ENCODE assay signal across 26 mouse cellular contexts in the genomic region with DNA sequence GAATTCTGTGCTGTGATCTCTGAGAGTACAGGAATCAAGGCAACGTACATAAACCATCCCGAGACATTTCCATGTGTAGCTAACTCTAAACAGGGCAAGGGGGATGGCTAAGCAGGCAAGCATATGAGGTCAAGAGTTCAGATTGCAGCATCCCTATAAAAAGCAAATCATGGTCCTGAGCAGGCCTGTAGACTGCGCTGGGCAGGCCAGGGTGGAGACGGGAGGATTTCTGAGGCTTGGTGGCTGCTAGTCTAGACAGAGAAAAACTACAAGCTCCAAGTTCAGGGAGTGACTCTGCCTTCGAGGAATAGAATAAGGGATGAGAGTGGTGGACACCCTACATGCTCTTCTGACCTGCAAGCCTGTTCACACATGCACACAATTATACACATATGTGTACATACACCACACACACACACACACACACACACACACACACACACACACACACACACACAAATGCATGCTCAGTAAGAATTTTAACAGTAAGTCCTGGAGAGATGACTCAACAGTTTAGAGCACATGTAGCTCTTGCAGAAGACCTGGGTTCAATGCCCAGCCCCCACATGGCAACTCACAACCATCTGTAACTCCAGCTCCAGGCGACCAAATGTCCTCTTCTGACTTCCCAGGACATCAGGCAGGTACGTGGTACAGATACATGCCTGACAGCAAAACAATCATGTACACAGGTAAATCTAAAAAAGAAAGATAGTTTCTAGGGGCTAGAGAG. TPM values are rescaled to one million over a fixed set of nuclear protein-coding genes. Genes with fewer than 3 reads are reported as not detected.
"Had no signal": no experiment of that assay in that cellular context is flagged by ENCODE, and none has a peak within 500 bp of the region (broad histone marks: within the 10 kb centered on the region; RNA-seq: fewer than 3 reads in every experiment).

No protein-coding gene starts in this region.

- H3K4me2 ChIP-seq: intestine, embryonic 15.5 days; kidney, embryonic 15.5 days; limb, embryonic 15.5 days; lung, embryonic 14.5 days; neural tube, embryonic 12.5 days had no signal

- H3K4me1 ChIP-seq: intestine, embryonic 15.5 days; kidney, embryonic 15.5 days; limb, embryonic 15.5 days; midbrain, embryonic 10.5 days; neural tube, embryonic 12.5 days had no signal

- H3K9me3 ChIP-seq: intestine, embryonic 15.5 days; kidney, embryonic 15.5 days; limb, embryonic 15.5 days; midbrain, embryonic 10.5 days; neural tube, embryonic 12.5 days had no signal

- H3K9ac ChIP-seq: intestine, embryonic 15.5 days; kidney, embryonic 15.5 days; limb, embryonic 15.5 days; lung, embryonic 14.5 days; neural tube, embryonic 12.5 days had no signal

- H3K36me3 ChIP-seq: intestine, embryonic 15.5 days; kidney, embryonic 15.5 days; limb, embryonic 15.5 days; midbrain, embryonic 10.5 days; neural tube, embryonic 12.5 days had no signal

- H3K27me3 ChIP-seq: intestine, embryonic 15.5 days; kidney, embryonic 15.5 days; limb, embryonic 15.5 days; neural tube, embryonic 12.5 days had no signal

- H3K4me3 ChIP-seq: intestine, embryonic 15.5 days; kidney, embryonic 15.5 days; left cerebral cortex, adult 2 months; limb, embryonic 15.5 days; midbrain, embryonic 10.5 days; neural tube, embryonic 12.5 days had no signal

- H3K27ac ChIP-seq: intestine, embryonic 15.5 days; kidney, embryonic 15.5 days; left cerebral cortex, adult 2 months; limb, embryonic 15.5 days; midbrain, embryonic 10.5 days; neural tube, embryonic 12.5 days had no signal

- DNase-seq: kidney, adult 2 months; kidney, postnatal 14 days; lung, embryonic 14.5 days; lung, postnatal 10 days; lung, postnatal 4 days; midbrain, embryonic 14.5 days; retina, postnatal 1 day; right cerebral cortex, postnatal 4 days; spleen, adult 18-20 months; thymus, adult 18-20 months; thymus, postnatal 14 days had no signal

- ATAC-seq: intestine, embryonic 15.5 days had no signal

RNA-seq across cellular contexts. Expression of gene Tex21, which starts 6.5 kb away (rescaled TPM):
- total RNA-seq: layer of hippocampus, adult 8-10 months; layer of hippocampus, postnatal 14 days; left cerebral cortex, adult 2 months; left cerebral cortex, postnatal 14 days; megakaryocyte, adult 5-6 weeks; neutrophil, adult 5-6 weeks had no signal
- polyA plus RNA-seq: intestine, embryonic 15.5 days; kidney, embryonic 15.5 days; large intestine, adult 2 months; limb, embryonic 11.5 days; limb, embryonic 15.5 days; lung, embryonic 14.5 days; midbrain, embryonic 10.5 days; midbrain, embryonic 14.5 days; neural tube, embryonic 12.5 days; stomach, embryonic 14.5 days; urinary bladder, adult 2 months had no signal
